Mouse (Mus musculus) stomach, postnatal 0 days (tissue): ENCODE measurements around the gene Adamts13.

Experiments used
- CTCF ChIP-seq: IDR thresholded peaks from 2 replicates; pipeline ENCODE4 v1.5.1; 2016; ENCODE audit warnings: antibody characterized with exemption, low read depth, mild to moderate bottlenecking, moderate library complexity
- EP300 ChIP-seq: optimal IDR thresholded peaks from 2 replicates; pipeline ENCODE3; 2016; ENCODE audit warnings: antibody characterized with exemption

DNA sequence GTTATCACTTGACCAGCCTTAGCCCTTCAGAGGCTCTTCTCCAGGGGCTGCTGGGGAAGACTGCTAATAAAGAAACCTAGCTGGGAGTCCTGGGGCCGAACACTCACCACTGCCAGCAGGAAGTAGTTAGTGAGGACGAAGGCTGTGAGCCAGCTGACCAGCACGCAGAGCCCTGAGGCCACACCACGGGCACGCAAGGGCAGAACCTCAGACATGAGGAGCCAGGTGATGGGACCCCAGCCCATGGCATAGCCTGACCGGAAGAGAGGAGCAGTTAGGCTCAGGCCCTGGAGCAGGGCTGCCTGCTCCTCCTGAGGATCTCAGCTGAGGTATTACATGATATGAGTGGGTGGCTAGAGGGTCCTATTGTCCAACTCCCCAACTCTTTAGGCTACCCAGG is 49.4 kb downstream of the Adamts13 start:
- TF ChIP-seq CTCF (no peak), EP300 (no peak)
